Mouse (Mus musculus): Measurements from ENCODE around the gene Ntng1.
A peak's percentile ranks its signal among the peaks of the same experiment; 100 is the strongest.
"Not testable (repeated sequence)": the region's sequence is repeated elsewhere in the genome, so short reads cannot be mapped to it uniquely, and the experiment has no call there.

The Ntng1 gene

GRCm38 (mm10) chr3:109781917-109782288 lies 361.9 kb downstream of the Ntng1 start:
- peak; percentile 2 for DNase-seq

GRCm38 (mm10) chr3:109775200-109775599 lies 368.6 kb downstream of the Ntng1 start:
- no peak for DNase-seq

GRCm38 (mm10) chr3:109772120-109772519 lies 371.7 kb downstream of the Ntng1 start:
- no peak for DNase-seq

DNA sequence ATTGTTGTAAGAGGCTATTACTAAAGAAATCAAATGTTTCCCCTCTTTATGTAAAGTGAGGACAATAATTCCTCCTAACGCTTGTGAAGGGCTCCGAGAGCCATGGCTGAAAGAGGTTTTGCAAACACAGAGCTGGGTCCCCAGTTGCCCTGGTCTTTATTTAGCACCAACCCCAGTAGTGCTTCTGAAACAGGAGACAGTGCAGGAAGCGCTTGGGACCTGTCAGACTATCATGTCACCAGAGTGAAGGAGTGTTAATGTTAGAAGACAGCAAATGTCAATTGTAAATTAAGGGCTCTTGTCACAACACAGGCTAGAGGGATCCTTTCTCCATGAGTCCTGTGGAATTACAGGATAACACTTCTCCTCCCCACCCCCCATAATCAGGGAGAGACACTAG lies 376.9 kb downstream of the Ntng1 start:
- no peak for DNase-seq

GRCm38 (mm10) chr3:109765608-109766007 lies 378.2 kb downstream of the Ntng1 start:
- DNase-seq = no peak

DNA sequence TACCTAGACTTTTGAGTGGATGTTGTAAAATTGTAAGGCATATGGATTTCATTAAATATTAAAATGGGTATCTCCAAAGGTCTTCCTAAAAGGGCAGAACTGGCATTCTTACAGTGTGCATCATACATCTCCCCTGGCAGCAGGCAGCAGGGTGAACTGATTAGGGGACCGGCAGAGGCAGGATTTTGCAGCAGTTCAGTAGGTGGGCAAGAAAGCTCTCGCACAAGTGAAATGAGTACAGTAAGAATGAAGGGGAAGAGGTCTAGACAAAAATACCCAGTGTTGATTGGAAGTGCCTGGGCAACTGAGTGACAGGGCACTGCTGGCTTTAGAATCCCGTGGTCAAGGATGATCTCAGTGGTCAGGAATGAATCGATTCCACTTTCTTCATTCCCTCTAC lies 378.7 kb downstream of the Ntng1 start:
- no peak for DNase-seq

DNA sequence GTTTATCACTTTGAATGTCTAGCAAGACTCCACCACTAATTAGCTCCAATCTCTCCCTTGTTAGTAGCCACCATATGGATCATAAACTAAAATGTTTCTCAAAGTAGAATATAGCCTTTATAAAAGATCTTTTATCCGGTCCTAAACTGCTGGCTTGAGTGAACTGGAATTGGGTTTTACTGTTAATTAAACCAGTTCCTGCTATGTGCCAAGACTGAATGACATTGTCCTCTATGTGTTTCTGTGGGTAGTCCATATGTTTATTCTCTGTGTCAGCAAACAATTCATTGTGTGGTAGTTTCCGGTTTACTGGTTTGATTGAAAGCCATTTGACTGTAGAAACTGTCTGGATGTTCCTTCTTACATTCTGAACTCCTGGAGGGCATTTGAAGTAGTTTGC lies 387.4 kb downstream of the Ntng1 start:
- no peak for DNase-seq

DNA sequence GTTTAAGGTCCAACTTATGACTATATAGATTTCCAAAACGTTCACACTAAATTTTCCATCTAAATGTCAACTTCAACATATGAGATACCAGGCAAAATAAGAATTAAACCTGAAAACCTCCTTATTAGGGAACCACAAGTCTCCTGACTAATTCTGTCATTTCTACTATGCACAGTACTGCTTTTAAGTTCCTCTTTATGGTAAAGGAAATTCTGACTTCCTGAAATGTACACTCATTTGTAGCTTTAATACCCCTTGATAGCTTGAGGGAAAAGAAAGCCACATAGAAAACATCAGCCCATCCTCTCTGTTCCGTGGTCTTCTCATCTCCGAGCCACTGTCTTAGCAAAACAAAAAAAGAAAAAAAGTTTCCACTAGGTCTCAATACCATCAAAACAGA lies 396.2 kb downstream of the Ntng1 start:
- DNase-seq = not testable (repeated sequence)

DNA sequence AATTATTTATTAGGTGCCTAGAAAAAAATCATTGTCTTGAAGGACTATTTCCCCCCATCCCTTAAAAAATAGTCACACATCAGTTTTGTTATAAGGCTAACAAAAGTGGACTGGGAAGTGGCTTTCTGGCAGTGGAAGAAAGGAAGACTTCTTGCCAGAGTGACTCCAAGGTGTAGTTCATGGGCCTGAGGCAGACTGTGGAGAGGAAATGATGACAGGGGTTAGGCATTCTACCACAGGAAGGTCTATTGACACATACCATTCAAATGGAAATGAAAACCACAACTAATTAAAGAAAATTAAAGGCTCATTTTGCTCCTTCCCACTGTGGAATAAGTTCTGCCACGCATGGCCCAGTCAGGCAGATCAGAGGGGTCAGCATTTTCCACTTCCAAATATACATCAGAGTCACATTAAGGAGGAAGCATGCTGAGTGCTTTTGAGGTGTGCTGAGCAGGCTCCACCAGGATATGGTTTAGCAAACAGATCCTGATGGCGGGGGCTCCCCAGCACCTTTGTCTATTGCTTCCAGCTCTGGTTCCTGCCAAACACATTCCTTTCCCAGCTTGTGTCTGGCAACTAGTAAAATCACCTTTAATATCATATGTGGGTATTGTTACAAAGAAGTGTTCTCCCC lies 403.2 kb downstream of the Ntng1 start:
- DNase-seq = no peak

DNA sequence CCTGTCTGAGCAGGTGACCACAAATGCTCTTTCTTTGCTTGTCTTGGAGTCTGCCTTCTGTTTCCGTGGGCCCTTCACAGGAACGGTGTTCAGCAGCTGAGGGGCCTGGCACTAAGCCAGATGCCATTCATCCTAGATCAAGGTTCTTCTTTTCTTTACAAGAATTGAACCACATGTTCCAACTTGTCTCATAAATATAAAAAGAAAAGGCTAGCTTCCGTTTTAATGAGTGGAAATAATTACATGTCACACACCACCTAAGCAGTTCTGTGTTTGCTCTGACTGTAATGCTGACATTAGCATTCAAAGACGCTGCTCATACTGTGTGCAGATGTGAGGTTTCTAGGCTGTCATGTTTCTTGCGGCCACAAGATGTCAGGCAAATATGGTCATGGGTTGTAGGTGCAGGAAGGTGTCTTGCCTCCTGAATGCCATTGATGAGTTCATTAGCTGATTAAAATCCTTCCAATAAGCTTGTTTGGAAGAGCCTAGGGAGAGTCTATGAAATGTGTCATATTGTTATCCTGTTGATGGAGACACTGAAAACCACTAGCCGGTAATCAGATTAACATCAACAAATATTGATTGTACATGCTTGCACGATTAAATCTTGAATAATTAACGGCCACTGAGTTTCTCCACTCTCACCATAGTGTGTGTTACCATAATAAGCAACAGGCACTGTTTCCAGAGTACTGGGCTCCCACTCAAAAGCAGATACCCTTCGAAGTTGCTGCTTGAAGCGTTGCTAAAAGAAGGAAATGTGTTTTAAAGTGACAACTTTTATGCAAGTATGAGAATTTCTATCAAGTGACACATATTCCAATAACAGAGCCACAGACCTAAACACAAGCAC lies 411.3 kb downstream of the Ntng1 start:
- DNase-seq = peak; percentile 4

- peak; percentile 4 for DNase-seq
These were observed 412.1 kb downstream of the Ntng1 start for GRCm38 (mm10) chr3:109731592-109732230.
